Mouse (Mus musculus): ENCODE data around the gene Rabl6.

The Rabl6 gene

DNA sequence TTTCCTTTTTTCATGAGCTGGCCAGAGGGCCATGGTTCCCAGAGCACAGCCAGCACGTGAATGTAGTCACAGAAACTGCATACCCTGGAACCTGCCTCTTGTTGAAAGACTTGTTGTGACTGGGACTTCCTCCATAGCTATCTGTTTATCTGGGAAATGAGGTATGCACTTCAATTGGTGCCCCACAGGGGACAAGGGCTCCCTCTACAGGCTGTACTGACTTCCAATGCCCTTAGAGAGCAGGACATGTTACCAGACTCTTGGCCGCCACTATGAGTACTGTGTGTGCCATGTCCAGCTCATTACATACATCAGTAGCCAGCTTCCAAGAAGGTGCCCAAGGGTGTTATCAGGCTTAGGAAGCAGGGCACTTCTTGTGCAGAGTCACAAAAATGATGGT lies 16.5 kb downstream of the Rabl6 start:
- peak; percentile 69 for DNase-seq (ENCODE audit: low spot score)

- no peak for DNase-seq (ENCODE audit: low spot score)
Observed at GRCm38 (mm10) chr2:25588227-25588907, 20.0 kb downstream of the Rabl6 start.

DNA sequence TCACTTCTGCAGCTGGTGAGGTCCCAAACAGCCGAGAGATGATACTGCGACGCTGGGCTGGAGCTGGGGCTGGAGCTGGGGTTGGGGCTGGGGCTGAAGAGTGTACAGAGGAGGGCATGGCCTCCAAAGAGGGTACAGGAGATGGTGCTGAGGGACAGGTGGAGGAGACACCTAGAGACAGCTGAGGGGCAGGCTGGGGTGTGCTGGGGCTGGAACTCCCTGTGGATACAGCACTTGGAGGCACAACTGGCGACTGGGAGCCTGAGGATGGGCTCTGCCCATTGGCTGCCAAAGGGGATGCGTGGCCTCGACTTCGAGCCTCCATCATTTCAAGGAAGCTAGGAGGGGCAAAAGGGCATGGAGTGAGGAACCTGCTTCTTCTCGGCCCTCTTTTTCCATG lies 21.0 kb downstream of the Rabl6 start:
- no peak for DNase-seq (ENCODE audit: low spot score)

GRCm38 (mm10) chr2:25585601-25586000 lies 22.7 kb downstream of the Rabl6 start:
- DNase-seq (ENCODE audit: low spot score): no peak

DNA sequence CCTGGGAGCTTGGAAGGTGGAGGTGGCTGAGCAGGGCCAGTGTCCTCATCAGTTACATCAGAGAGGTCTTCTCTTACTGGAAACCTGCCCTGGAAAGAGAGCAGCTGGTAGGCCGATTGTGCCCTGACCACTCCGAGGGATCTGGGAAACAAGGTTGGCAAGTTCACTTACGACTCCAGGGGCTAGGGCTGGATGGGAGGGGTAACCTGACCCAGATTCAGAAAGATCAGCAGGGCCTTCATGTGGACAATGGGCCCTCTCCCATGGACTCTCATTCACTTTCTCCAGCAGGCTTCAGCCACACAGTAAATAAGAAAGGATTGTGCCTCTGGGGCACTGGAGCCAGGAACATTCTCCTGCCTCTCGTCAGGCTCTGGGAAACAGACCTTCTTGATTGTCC lies 23.5 kb downstream of the Rabl6 start:
- DNase-seq (ENCODE audit: low spot score): no peak

DNA sequence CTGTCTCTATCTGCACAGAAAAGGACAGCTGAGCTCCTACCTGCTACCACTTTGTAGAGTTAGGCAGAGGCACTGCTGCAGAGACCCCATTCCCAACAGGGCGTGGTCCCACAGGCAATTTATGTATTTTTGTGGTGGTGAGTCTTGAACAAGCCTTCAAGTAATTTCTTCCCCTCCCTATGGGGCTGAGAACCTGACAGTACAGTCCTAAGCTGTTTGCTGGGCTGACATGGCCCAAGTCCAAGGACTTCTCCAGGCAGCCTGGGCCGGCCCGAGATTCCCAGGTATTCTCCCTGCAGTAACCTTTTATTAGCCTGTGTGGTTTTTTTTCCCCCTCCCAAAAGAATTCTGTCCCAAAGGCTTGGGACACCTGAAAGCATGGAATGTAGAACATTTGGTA lies 24.2 kb downstream of the Rabl6 start:
- no peak for DNase-seq (ENCODE audit: low spot score)

DNA sequence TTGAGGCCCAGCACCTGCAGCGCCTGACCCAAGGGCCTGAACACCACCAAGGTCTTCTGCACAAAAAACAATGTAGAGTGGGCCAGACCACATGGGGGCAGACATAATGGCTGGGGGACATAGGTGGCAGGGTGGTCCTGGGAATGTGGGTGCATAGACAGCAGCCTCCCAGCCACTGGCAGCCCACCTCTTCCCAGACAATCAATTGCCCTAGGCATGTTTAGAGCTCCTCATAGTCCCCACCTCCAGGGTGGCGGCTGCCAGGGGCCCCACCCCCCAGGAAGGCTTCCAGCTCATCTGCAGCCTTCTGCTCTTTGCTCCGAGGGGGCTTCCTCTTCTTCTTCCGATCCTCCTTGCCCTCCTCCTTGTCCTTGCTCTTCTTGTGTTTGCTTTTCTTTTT lies 24.8 kb downstream of the Rabl6 start:
- no peak for DNase-seq (ENCODE audit: low spot score)

- no peak for DNase-seq (ENCODE audit: low spot score)
Observed at GRCm38 (mm10) chr2:25583120-25583481, 25.2 kb downstream of the Rabl6 start.

GRCm38 (mm10) chr2:25582466-25583119 lies 25.7 kb downstream of the Rabl6 start:
- no peak for DNase-seq (ENCODE audit: low spot score)

- no peak for DNase-seq (ENCODE audit: low spot score)
Observed at GRCm38 (mm10) chr2:25581901-25582301, 26.4 kb downstream of the Rabl6 start.

- DNase-seq (ENCODE audit: low spot score): no peak
Observed at GRCm38 (mm10) chr2:25581294-25581864, 26.9 kb downstream of the Rabl6 start, which contains the start of gene Ajm1. Ajm1 (minus strand) TSS chr2:25581757.

DNA sequence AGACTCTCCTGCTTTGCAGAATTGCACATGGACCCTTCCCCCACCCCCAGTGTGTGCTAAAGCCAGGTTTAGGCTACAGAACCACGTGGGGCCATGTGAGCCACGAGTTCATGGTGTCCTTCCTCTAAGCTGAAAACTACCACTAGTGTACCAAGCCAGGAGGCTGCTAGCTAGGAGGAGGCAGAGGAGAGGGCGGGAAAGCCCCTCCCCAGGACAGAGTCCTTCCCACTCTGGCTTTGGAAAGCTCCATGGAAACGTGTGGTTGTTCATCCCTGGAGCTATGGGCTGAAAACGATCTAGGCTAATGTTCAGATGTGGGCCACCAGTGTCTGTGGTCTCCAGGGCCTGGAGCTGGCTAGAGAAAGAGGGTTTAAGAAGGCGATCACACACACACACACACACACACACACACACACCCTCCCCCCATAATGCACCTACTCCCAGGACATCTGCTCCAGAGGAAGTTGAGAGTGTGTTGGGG lies 27.7 kb downstream of the Rabl6 start:
- no peak for DNase-seq (ENCODE audit: low spot score)

DNA sequence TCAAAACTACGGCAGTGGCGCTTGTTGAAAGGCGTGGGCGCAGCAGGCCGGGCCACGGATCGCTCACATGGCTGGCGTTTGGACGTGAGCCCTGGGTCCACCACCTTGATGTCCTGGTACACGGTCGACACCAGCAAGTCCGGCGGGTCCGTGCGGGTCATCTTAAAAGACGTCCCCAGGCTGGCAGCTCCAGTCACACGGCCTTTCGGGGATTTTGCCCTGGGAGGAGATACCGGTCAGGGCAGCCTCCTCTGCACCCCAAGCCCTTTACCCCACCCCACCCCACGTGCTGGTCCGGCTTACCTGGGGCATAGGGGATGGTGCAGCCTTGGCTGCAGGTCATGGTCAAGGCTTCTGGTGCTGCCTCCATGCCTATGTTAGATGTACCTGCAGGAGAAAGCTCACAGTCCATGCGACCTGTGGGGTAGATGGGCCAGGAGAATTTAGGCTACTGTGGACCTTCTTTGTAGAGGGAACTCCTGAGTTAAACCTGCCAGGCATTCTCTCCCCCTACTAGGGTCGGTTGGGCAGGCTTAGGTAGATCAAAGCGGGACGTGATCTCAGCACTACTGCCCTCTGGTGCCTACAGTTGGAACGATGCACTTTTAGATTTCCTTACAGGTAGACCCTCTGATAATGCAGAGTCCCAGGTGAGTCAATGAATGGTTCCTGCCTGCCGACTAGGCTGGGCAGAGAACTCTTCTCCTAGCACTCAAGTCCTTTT lies 28.4 kb downstream of the Rabl6 start:
- no peak for DNase-seq (ENCODE audit: low spot score)

DNA sequence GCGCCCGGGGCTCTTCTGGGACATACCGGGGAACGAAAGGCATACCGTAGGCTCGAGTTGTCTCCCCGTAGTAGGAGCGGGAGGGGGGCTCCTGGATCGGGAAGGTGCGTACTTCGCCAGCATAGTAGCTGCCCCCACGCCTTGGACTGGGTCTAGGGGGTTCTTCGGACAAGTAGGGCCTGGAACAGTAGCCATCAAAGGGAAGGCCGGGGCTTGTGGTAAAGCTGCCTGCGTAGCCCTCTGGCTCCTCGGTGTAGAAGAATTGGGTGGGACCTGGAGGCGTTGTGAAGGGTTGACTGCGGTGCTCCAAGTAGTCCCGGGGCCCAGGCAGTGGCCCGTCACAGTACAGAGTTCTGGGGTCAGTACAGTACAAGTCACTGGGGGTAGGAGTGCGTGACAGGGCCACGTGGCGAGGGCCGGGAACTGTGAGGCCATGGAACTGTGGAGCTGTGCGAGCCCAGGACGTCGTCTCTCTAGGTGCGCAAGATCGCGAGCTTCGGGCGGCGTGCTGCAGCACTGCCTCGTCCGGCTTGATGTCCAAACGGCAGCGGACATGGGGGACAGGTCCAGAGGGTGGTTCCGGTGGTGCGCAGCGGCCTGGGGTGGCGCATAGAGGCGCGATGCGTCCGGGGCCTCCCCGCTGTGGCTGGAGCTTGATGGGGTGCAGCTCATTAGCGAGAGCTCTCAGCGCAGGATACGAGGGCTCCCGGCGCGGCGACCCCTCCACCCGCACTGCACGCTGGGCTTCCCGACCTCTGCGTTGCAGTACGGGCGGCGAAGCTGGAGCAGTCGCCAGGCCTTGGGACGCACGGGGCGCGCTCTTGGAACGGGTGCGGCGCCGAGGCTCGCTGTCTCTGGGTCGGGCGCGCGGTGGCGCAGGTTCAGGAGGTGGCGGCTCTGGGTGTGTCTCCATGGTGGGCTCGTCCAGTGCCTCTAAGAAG lies 29.3 kb downstream of the Rabl6 start:
- DNase-seq (ENCODE audit: low spot score): no peak

DNA sequence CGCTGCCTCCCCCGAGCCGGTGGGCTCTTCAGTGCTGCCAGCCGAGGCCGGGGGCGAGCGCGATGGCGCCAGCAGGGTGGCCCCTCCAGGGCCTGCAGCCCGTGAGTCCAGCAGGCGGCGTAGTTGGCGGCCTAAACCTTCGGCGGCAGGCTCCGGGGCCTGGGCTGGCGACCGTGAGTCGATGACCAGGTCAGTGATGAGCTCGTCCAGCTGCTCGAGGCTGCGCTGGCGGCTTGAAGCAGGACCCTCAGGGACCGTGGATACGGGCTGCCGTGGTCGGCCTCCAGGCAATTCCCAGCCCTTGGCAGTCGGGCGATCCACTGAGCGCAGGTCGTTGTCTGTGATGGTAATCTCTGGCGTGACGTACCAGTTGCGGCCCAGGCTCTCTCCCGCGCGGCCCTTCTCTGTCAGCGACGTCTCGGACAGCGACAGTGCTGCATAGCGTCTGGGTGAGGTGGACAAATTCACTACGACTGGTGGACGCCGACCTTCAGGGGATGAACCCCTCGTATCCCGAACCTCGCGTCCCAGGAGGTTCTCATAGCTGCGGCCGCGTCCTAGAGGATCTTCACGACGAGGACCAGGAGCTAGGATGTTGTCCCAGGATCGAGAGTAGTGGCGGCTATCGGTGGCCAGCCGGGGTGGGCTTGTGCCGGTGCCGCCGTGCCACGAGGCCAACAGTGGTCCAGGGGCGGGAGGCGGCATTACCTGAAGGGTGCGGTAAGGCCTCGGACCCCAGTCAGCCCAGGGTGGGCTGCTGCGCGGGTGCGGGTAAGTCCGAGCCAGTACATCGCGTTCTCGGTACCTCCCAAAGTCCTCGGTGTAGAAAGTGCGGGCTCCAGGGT lies 30.1 kb downstream of the Rabl6 start:
- DNase-seq (ENCODE audit: low spot score): no peak

GRCm38 (mm10) chr2:25576965-25577891 lies 31.1 kb downstream of the Rabl6 start:
- no peak for DNase-seq (ENCODE audit: low spot score)

DNA sequence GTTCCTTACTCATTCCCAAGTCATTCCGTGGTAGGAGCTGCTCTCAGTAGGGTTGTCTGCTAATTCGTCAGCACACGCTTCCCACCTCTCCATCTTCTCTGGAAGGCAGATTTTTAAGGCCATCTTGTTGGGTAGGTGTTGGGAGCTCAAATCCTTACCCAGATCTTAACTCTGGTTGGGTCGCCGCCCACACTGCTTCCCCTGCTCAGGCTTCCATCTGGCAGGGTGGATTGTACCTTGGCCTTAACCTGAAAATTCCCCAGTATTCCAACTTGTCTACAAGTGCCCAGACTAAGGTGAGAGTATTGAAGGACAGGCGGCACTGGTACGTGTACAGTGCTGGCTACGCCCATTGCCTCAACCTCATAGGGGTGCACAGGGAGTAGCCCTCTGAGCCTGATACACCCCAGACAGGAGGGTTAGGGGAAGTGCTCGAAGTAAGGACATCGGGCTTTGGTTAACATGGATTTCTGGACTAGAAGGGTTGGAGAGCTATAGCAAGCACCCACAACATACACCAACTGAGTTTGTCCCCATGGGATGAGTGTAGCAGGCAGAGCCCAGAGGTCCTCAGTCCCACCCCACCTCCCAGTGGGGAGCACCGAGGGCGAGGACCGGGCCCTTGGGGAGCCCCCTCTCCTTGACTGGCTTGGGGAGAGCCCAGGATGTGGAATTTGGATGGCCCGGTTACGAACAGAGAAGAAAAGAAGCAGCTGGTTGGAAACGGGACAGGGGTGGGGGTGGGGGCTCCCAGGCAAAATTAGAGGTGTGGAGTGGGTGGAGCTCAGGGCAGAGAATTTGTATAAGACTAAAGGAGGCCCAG lies 32.1 kb downstream of the Rabl6 start:
- DNase-seq (ENCODE audit: low spot score): no peak

DNA sequence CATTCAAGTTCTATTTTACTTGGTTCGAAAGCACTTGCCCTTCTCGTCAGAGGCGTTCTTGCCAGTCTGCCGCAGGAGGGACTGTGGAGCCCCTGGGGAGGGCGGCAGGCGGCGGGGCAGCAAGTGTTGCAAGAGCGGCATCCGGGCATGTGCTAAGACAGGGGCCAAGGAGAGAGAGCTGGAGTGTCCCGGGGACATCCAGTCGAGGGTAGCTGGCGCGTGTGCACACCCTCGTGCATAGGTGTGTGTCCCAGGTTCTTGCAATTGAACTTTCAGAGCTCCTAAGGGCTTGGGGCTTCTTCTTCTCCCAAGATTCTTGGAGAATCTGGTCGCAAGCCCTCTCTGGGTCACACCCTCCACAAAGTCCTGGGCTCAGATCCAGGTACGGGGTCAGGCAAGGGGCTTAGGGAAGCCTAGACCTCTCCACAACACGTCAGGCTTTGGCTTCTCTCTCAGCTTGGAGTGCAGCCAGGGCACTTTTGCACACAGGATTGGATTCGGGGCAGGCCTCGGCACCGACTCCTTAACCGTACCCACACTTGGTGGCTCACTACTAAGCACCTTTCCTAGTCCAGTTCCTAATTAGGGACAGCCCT lies 32.8 kb downstream of the Rabl6 start:
- no peak for DNase-seq (ENCODE audit: low spot score)

All from urinary bladder, postnatal 14 days (tissue).